Comparison of ENCODE assay signal across 8 mouse cellular contexts in the genomic region with DNA sequence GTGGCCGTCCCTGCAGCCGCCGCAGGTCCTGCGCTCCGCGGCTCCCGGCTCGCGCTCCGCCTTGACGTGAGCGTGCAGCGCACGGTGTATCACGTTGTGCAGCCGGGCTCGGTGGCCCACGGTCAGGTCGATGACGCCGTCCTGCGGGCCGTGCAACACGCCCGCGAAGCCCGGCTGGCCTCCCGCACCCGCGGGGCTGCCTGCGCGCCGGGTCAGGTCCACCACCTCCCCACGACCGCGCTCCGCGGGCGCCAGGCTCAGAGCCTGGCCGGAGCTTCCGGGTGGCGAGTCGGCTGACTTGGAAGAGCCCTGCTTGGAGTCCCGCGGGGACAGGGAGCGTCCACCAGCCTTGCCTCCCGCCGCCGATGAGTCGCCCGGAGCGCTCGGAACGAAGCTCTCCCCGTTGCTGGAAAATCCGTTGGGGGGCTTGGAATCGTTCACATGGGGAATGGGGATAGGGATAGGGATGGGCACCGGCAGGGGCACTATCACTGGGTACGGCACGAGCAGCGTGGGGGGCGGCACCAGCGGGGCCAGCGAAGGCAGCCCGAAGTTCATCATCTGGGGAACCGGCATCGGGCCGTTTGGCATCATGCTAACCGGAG.
DNase-seq lines count a peak whose midpoint lies in the region; ATAC-seq and TF ChIP-seq lines count a peak whose summit lies in the region.

No protein-coding gene starts in this region.

- peak overlapping the region; percentile 54 for H3K9ac ChIP-seq in heart, postnatal 0 days (replicated peaks; ENCODE audit: low read depth, low read length)
- H3K9ac ChIP-seq in limb, embryonic 15.5 days = peak overlapping the region; percentile 47
- H3K9ac ChIP-seq in stomach, embryonic 15.5 days = 0 out of 2 replicates have a peak overlapping the region, but pooled peaks have one; percentile 17

- peak overlapping the region; percentile 99 for H3K4me2 ChIP-seq in heart, postnatal 0 days (ENCODE audit: low read depth, low read length)
- peak overlapping the region; percentile 95 for H3K4me2 ChIP-seq in limb, embryonic 15.5 days
- H3K4me2 ChIP-seq in stomach, embryonic 15.5 days = peak overlapping the region; percentile 96

- H3K9me3 ChIP-seq in heart, postnatal 0 days (replicated peaks; ENCODE audit: control insufficient read depth, low read length) = no peaks in the 10 kb centered on the region
- H3K9me3 ChIP-seq in limb, embryonic 15.5 days = no peaks in the 10 kb centered on the region
- H3K9me3 ChIP-seq in stomach, embryonic 15.5 days = no peaks in the 10 kb centered on the region

- DNase-seq in layer of hippocampus, adult 2 months (ENCODE audit: low spot score in 2 of 2) = no peak
- DNase-seq in layer of hippocampus, adult 9-11 months = no peak
- peak; percentile 71 for DNase-seq in adrenal gland, adult 2 months
- DNase-seq in heart, postnatal 0 days (ENCODE audit: low spot score) = no peak
- DNase-seq in adipocyte (ENCODE audit: low spot score) = no peak

- H3K27ac ChIP-seq in layer of hippocampus, adult 2 months = peak overlapping the region; percentile 75
- 0 out of 2 replicates have a peak overlapping the region, but pooled peaks have one; percentile 45 for H3K27ac ChIP-seq in cortical plate, adult 2 months (ENCODE audit: insufficient read depth, low read length)
- H3K27ac ChIP-seq in heart, postnatal 0 days (ENCODE audit: low read depth) = no peak overlapping the region
- no peak overlapping the region for H3K27ac ChIP-seq in limb, embryonic 15.5 days
- H3K27ac ChIP-seq in stomach, embryonic 15.5 days = no peak overlapping the region

- ATAC-seq in heart, postnatal 0 days (ENCODE audit: insufficient read depth, low read depth) = peak; percentile 82
- ATAC-seq in limb, embryonic 15.5 days (ENCODE audit: insufficient number of reproducible peaks, low FRiP score, low TSS enrichment, low read depth) = 0 out of 2 replicates have a peak, but pooled peaks have one; percentile 19
- ATAC-seq in stomach, embryonic 15.5 days (ENCODE audit: insufficient read depth, low FRiP score, low read depth) = peak; percentile 50; the same call in 1 of the 2 replicates

- peak overlapping the region; percentile 47 for H3K4me3 ChIP-seq in layer of hippocampus, adult 2 months
- H3K4me3 ChIP-seq in cortical plate, adult 2 months (ENCODE audit: insufficient read depth, low read length) = peak overlapping the region; percentile 44
- peak overlapping the region; percentile 62 for H3K4me3 ChIP-seq in heart, postnatal 0 days (ENCODE audit: low read depth, low read length)
- H3K4me3 ChIP-seq in limb, embryonic 15.5 days = peak overlapping the region; percentile 53
- peak overlapping the region; percentile 51 for H3K4me3 ChIP-seq in stomach, embryonic 15.5 days (replicated peaks)

- H3K27me3 ChIP-seq in heart, postnatal 0 days (ENCODE audit: control insufficient read depth, insufficient read depth, low read length) = peaks cover 29% of the 10 kb centered on the region
- peaks cover 49% of the 10 kb centered on the region for H3K27me3 ChIP-seq in limb, embryonic 15.5 days
- peaks cover 37% of the 10 kb centered on the region for H3K27me3 ChIP-seq in stomach, embryonic 15.5 days (replicated peaks)

- TF ChIP-seq CTCF in layer of hippocampus, adult 2 months (conservative IDR thresholded peaks at IDR 0.05) = no peak
- no peak for TF ChIP-seq CTCF in cortical plate, adult 2 months (IDR thresholded peaks at IDR 0.05; ENCODE audit: extremely low read depth, insufficient read depth, low read length)
- no peak for TF ChIP-seq CTCF in heart, postnatal 0 days (IDR thresholded peaks at IDR 0.05; ENCODE audit: low read depth)

- TF ChIP-seq EP300 in heart, postnatal 0 days (IDR thresholded peaks at IDR 0.05; ENCODE audit: low read depth) = no peak

- no peaks in the 10 kb centered on the region for H3K36me3 ChIP-seq in heart, postnatal 0 days (replicated peaks; ENCODE audit: control insufficient read depth, insufficient read depth, low read length)
- H3K36me3 ChIP-seq in limb, embryonic 15.5 days = no peaks in the 10 kb centered on the region
- H3K36me3 ChIP-seq in stomach, embryonic 15.5 days = no peaks in the 10 kb centered on the region

- peaks cover 4% of the 10 kb centered on the region for H3K4me1 ChIP-seq in cortical plate, adult 2 months (ENCODE audit: control insufficient read depth, insufficient read depth, low read length)
- H3K4me1 ChIP-seq in heart, postnatal 0 days (ENCODE audit: control insufficient read depth, insufficient read depth) = 0 out of 2 replicates have a peak, but pooled peaks cover under 1% of the 10 kb centered on the region
- H3K4me1 ChIP-seq in limb, embryonic 15.5 days = peaks cover 20% of the 10 kb centered on the region
- peaks cover 17% of the 10 kb centered on the region for H3K4me1 ChIP-seq in stomach, embryonic 15.5 days

- TF ChIP-seq POLR2A in cortical plate, adult 2 months (IDR thresholded peaks at IDR 0.05; ENCODE audit: extremely low read depth, insufficient read depth, low read length) = no peak

- WGBS in heart, postnatal 0 days = under 1% methylated on average over 57 of the region's 69 CpGs
- WGBS in limb, embryonic 15.5 days = 3% methylated on average over 67 of the region's 69 CpGs
- WGBS in stomach, embryonic 15.5 days = 2% methylated on average over 58 of the region's 69 CpGs

Comparison
In these comparisons a context has a peak if more than half of its experiments do, and no peak if none do; other contexts are left out.
1. H3K27ac ChIP-seq: peak in layer of hippocampus, adult 2 months (single experiment) and cortical plate, adult 2 months (single experiment); none in heart, postnatal 0 days (single experiment), limb, embryonic 15.5 days (single experiment) and stomach, embryonic 15.5 days (single experiment).
2. ATAC-seq: peak in every context shown above with its lines; median percentile 82 in heart, postnatal 0 days; 50 in stomach, embryonic 15.5 days; 19 in limb, embryonic 15.5 days.
3. Peak in every context shown above with its lines, with median percentiles within 50 percentile points of each other: H3K4me3 ChIP-seq, H3K4me2 ChIP-seq and H3K9ac ChIP-seq.